Comparison of ENCODE assay signal across 9 mouse cellular contexts in genomic region chr17:66221256-66221655, GRCm38 (mm10).
DNase-seq lines count a peak whose midpoint lies in the region; ATAC-seq lines count a peak whose summit lies in the region.
"Had no signal": no experiment of that assay in that cellular context is flagged by ENCODE, and none has a peak within 500 bp of the region (broad histone marks: within the 10 kb centered on the region; RNA-seq: fewer than 3 reads in every experiment).

No protein-coding gene starts in this region.

- H3K9me3 ChIP-seq in embryonic facial prominence, embryonic 14.5 days (ENCODE audit: control insufficient read depth, low read length): no peaks in the 10 kb centered on the region
- H3K9me3 ChIP-seq in hindbrain, embryonic 12.5 days (replicated peaks): no peaks in the 10 kb centered on the region

- ATAC-seq in embryonic facial prominence, embryonic 14.5 days (ENCODE audit: low read depth): peak; percentile 73
- peak; percentile 61 for ATAC-seq in hindbrain, embryonic 12.5 days (ENCODE audit: low FRiP score)

- H3K36me3 ChIP-seq in embryonic facial prominence, embryonic 14.5 days (ENCODE audit: control insufficient read depth, insufficient read depth, low read length): no peaks in the 10 kb centered on the region
- no peaks in the 10 kb centered on the region for H3K36me3 ChIP-seq in hindbrain, embryonic 12.5 days

- no peaks in the 10 kb centered on the region for H3K27me3 ChIP-seq in embryonic facial prominence, embryonic 14.5 days (replicated peaks; ENCODE audit: control insufficient read depth, insufficient read depth, low read length)
- no peaks in the 10 kb centered on the region for H3K27me3 ChIP-seq in hindbrain, embryonic 12.5 days

- peak; percentile 29 to 78 for DNase-seq in heart, adult 18-20 months
- no peak for DNase-seq in heart, postnatal 25 days (ENCODE audit: low spot score)
- peak; percentile 94 for DNase-seq in brain, adult 2 months (ENCODE audit: low read depth, low spot score)
- DNase-seq in embryonic facial prominence, embryonic 14.5 days (ENCODE audit: low spot score): peak; percentile 83
- DNase-seq in layer of hippocampus, adult 9-10 months (ENCODE audit: low spot score): peak; percentile 55
- DNase-seq in lung, postnatal 4 days: peak; percentile 37 to 65
- DNase-seq in right cerebral cortex, postnatal 25 days: peak; percentile 63

- peaks cover 3% of the 10 kb centered on the region; the same call in 1 of the 2 replicates for H3K4me1 ChIP-seq in embryonic facial prominence, embryonic 14.5 days (ENCODE audit: control insufficient read depth, insufficient read depth, low read length)
- no peaks in the 10 kb centered on the region for H3K4me1 ChIP-seq in hindbrain, embryonic 12.5 days

- H3K4me2 ChIP-seq in embryonic facial prominence, embryonic 14.5 days (ENCODE audit: low read depth, low read length): no peak overlapping the region
- H3K4me2 ChIP-seq in hindbrain, embryonic 12.5 days (replicated peaks): no peak overlapping the region

- no peak overlapping the region for H3K4me3 ChIP-seq in embryonic facial prominence, embryonic 14.5 days (ENCODE audit: low read depth, low read length)
- no peak overlapping the region for H3K4me3 ChIP-seq in hindbrain, embryonic 12.5 days

- no peak overlapping the region for H3K27ac ChIP-seq in embryonic facial prominence, embryonic 14.5 days (replicated peaks; ENCODE audit: low read depth, low read length)
- no peak overlapping the region for H3K27ac ChIP-seq in hindbrain, embryonic 12.5 days
- H3K27ac ChIP-seq: macrophage had no signal

- intact Hi-C loops in heart, postnatal 25 days (cut with DNase I): no loop called here

- H3K9ac ChIP-seq in embryonic facial prominence, embryonic 14.5 days (ENCODE audit: low read depth, low read length): no peak overlapping the region
- H3K9ac ChIP-seq in hindbrain, embryonic 12.5 days: no peak overlapping the region

- WGBS in embryonic facial prominence, embryonic 14.5 days: 7% methylated on average over 8 of the region's 8 CpGs
- WGBS in hindbrain, embryonic 12.5 days: 10% methylated on average over 8 of the region's 8 CpGs
